Mouse (Mus musculus) intestine, postnatal 0 days (tissue): ENCODE data around the gene Armh4. TPM values are rescaled to one million over a fixed set of nuclear protein-coding genes. Genes with fewer than 3 reads are reported as not detected.
"Not testable (repeated sequence)": the region's sequence is repeated elsewhere in the genome, so short reads cannot be mapped to it uniquely, and the experiment has no call there.

ENCODE experiments used
- ATAC-seq: fragments of 200-750 bp; cut with Nextera tagmentation; 2 replicates; pipeline ENCODE4 v1.8.0; 2017; ENCODE audit warnings: mild to moderate bottlenecking, moderate TSS enrichment, moderate library complexity
- H3K27ac ChIP-seq: fragments of 300-500 bp; sonication (generic); 2 replicates; pipeline ENCODE4 v1.5.1; 2014; ENCODE audit warnings: mild to moderate bottlenecking, low read depth, low read length, moderate library complexity
- H3K27me3 ChIP-seq: fragments of 300-500 bp; sonication (generic); replicated peaks from 2 replicates; pipeline ENCODE4 v1.6.1; 2014; ENCODE audit warnings: low read length, mixed read lengths; ENCODE audit not compliant: control insufficient read depth, insufficient read depth
- H3K36me3 ChIP-seq: fragments of 300-500 bp; sonication (generic); 2 replicates; pipeline ENCODE4 v1.6.1; 2014; ENCODE audit warnings: mild to moderate bottlenecking, moderate library complexity; ENCODE audit not compliant: control insufficient read depth, insufficient read depth
- H3K4me1 ChIP-seq: fragments of 300-500 bp; sonication (generic); replicated peaks from 2 replicates; pipeline ENCODE4 v1.6.1; 2014; ENCODE audit warnings: antibody characterized with exemption, low read length, mixed read lengths; ENCODE audit not compliant: control insufficient read depth, insufficient read depth
- H3K4me2 ChIP-seq: fragments of 300-500 bp; sonication (generic); replicated peaks from 2 replicates; pipeline ENCODE4 v1.6.1; 2014; ENCODE audit warnings: low read depth, mild to moderate bottlenecking, moderate library complexity
- H3K4me3 ChIP-seq: fragments of 300-500 bp; sonication (generic); 2 replicates; pipeline ENCODE4 v1.5.1; 2014; ENCODE audit warnings: low read depth, low read length
- H3K9ac ChIP-seq: fragments of 300-500 bp; sonication (generic); 2 replicates; pipeline ENCODE4 v1.6.1; 2014; ENCODE audit warnings: mild to moderate bottlenecking, low read depth, low read length
- H3K9me3 ChIP-seq: fragments of 300-500 bp; sonication (generic); 2 replicates; pipeline ENCODE4 v1.6.1; 2016; ENCODE audit warnings: mixed run types; ENCODE audit not compliant: control insufficient read depth
- CTCF ChIP-seq: sonication (generic); IDR thresholded peaks from 2 replicates; pipeline ENCODE4 v1.5.1; 2016; ENCODE audit warnings: low read depth, mild to moderate bottlenecking, control low read depth, antibody characterized with exemption, moderate library complexity
- WGBS: fragments of 180-500 bp; shearing (Covaris S2); extraction: QIAGEN DNeasy Blood & Tissue Kit; methylation state at CpG from one replicate; pipeline ENCODE4 v1.1.7; 2014; 5-methylcytosine and 5-hydroxymethylcytosine counted together
- polyA plus RNA-seq: library from polyadenylated mRNA; unstranded; fragments of >200 nt; fragmentation: Nextera tagmentation; extraction: Ambion mirVana; gene quantifications from 2 replicates; pipeline ENCODE4 v1.2.1, GENCODE M21; 2015

Armh4 gene
- polyA plus RNA-seq, 1 experiment from 2014 or later = 6.2 TPM

GRCm38 (mm10) chr14:49801444-49801843 lies 18.3 kb upstream of the Armh4 start:
- H3K27ac ChIP-seq = no peak overlapping the region
- no peak overlapping the region for H3K4me2 ChIP-seq
- no peaks in the 10 kb centered on the region for H3K27me3 ChIP-seq
- 9% methylated on average over 4 of the region's 4 CpGs for WGBS
- no peak overlapping the region for H3K4me3 ChIP-seq
- no peak for ATAC-seq
- peak; percentile 65 for TF ChIP-seq CTCF
- H3K36me3 ChIP-seq = no peaks in the 10 kb centered on the region
- H3K4me1 ChIP-seq = no peaks in the 10 kb centered on the region
- H3K9me3 ChIP-seq = no peaks in the 10 kb centered on the region
- no peak overlapping the region for H3K9ac ChIP-seq

- TF ChIP-seq CTCF = no peak
- Histone ChIP-seq H3K27me3 (no peaks in the 10 kb centered on the region), H3K4me2 (no peak overlapping the region), H3K4me1 (no peaks in the 10 kb centered on the region), H3K9me3 (no peaks in the 10 kb centered on the region), H3K9ac (no peak overlapping the region), H3K27ac (no peak overlapping the region), H3K36me3 (no peaks in the 10 kb centered on the region), H3K4me3 (no peak overlapping the region)
- ATAC-seq = no peak
- 75% methylated on average over 4 of the region's 4 CpGs for whole genome bisulfite sequencing
Observed at GRCm38 (mm10) chr14:49793948-49794347, 10.8 kb upstream of the Armh4 start.

GRCm38 (mm10) chr14:49790542-49790941 lies 7.4 kb upstream of the Armh4 start:
- H3K4me1 ChIP-seq = no peaks in the 10 kb centered on the region
- no peaks in the 10 kb centered on the region for H3K9me3 ChIP-seq
- no peak overlapping the region for H3K9ac ChIP-seq
- no peak overlapping the region for H3K4me3 ChIP-seq
- H3K36me3 ChIP-seq = no peaks in the 10 kb centered on the region
- no peak overlapping the region for H3K27ac ChIP-seq
- no peaks in the 10 kb centered on the region for H3K27me3 ChIP-seq
- H3K4me2 ChIP-seq = no peak overlapping the region
- WGBS = 65% methylated on average over 4 of the region's 4 CpGs
- no peak for ATAC-seq
- no peak for TF ChIP-seq CTCF

GRCm38 (mm10) chr14:49785793-49786192 lies 2.6 kb upstream of the Armh4 start:
- H3K4me2 ChIP-seq = no peak overlapping the region
- no peak for ATAC-seq
- no peak overlapping the region for H3K27ac ChIP-seq
- H3K27me3 ChIP-seq = no peaks in the 10 kb centered on the region
- no peaks in the 10 kb centered on the region for H3K9me3 ChIP-seq
- no peak overlapping the region for H3K9ac ChIP-seq
- 51% methylated on average over 2 of the region's 2 CpGs for WGBS
- peak; percentile 83 for TF ChIP-seq CTCF
- no peak overlapping the region for H3K4me3 ChIP-seq
- no peaks in the 10 kb centered on the region for H3K4me1 ChIP-seq
- no peaks in the 10 kb centered on the region for H3K36me3 ChIP-seq

- ATAC-seq = no peak
- H3K4me2 ChIP-seq = peak overlapping the region; percentile 80
- TF ChIP-seq CTCF = no peak
- H3K4me1 ChIP-seq = no peaks in the 10 kb centered on the region
- no peaks in the 10 kb centered on the region for H3K36me3 ChIP-seq
- no peak overlapping the region for H3K27ac ChIP-seq
- H3K9me3 ChIP-seq = no peaks in the 10 kb centered on the region
- H3K4me3 ChIP-seq = no peak overlapping the region; the same call in 1 of the 2 replicates
- WGBS = 80% methylated on average over 4 of the region's 4 CpGs
- H3K27me3 ChIP-seq = no peaks in the 10 kb centered on the region
- H3K9ac ChIP-seq = no peak overlapping the region
Observed at GRCm38 (mm10) chr14:49783866-49784265, 683 bp upstream of the Armh4 start.

GRCm38 (mm10) chr14:49780416-49780815 lies 2.8 kb downstream of the Armh4 start:
- Histone ChIP-seq H3K4me3 (no peak overlapping the region), H3K27me3 (no peaks in the 10 kb centered on the region), H3K9ac (no peak overlapping the region), H3K27ac (no peak overlapping the region), H3K36me3 (no peaks in the 10 kb centered on the region), H3K4me1 (no peaks in the 10 kb centered on the region), H3K9me3 (no peaks in the 10 kb centered on the region), H3K4me2 (no peak overlapping the region)
- WGBS = 77% methylated on average over 4 of the region's 4 CpGs
- ATAC-seq = no peak
- TF ChIP-seq CTCF = no peak

- not testable (repeated sequence) for H3K27me3 ChIP-seq, ATAC-seq
- WGBS = 67% methylated on average over 4 of the region's 4 CpGs
Observed at GRCm38 (mm10) chr14:49777539-49777938, 5.6 kb downstream of the Armh4 start.

More at GRCm38 (mm10) chr14:49777539-49777938, 5.6 kb downstream of the Armh4 start:
- H3K4me1 ChIP-seq, H3K4me2 ChIP-seq, H3K27ac ChIP-seq, H3K4me3 ChIP-seq, H3K9ac ChIP-seq, H3K36me3 ChIP-seq, H3K9me3 ChIP-seq: not testable (repeated sequence)
